Mouse (Mus musculus) heart, adult 2 months (tissue): ENCODE measurements around the gene Tmem245.
"Not testable (repeated sequence)": the region's sequence is repeated elsewhere in the genome, so short reads cannot be mapped to it uniquely, and the experiment has no call there.

Experiments
- CTCF ChIP-seq: fragments of 200-600 bp; IDR thresholded peaks from 2 replicates; pipeline ENCODE4 v1.8.1; 2022; ENCODE audit warnings: antibody characterized with exemption, mild to moderate bottlenecking, moderate library complexity
- EP300 ChIP-seq: fragments of 200-500 bp; IDR thresholded peaks from 2 replicates; pipeline ENCODE4 v1.6.1; 2011; ENCODE audit warnings: low read depth, low read length, control low read depth; ENCODE audit not compliant: insufficient read depth
- POLR2A ChIP-seq: fragments of 200-500 bp; IDR thresholded peaks from 2 replicates; pipeline ENCODE4 v1.6.1; 2011; ENCODE audit warnings: mild to moderate bottlenecking, low read depth, low read length, control low read depth; ENCODE audit not compliant: insufficient read depth

DNA sequence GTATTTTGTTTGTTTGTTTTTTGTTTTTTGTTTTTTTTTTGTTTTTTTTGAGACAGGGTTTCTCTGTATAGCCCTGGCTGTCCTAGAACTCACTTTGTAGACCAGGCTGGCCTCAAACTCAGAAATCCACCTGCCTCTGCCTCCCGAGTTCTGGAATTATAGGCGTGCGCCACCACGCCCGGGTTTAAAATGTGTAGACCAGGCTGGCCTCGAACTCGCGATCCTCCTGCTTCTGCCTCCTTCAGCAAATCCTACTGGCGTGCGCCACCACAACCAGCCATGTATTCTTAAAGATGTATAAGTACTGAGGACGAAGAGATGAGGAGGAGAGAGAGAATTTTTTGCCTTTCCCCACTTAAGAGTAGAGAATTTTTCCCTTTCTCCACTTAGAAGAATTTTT is 76.7 kb downstream of the Tmem245 start:
- not testable (repeated sequence) for TF ChIP-seq POLR2A, CTCF, EP300
